Mouse (Mus musculus) embryonic stem cell, embryonic (primary cell): ENCODE results near the gene Itgb8.

Experiments
- CTCF ChIA-PET, 4 experiments: fragments of 300-600 bp in 2 of 4; fragments of 350-600 bp in 2 of 4; sonication (Branson Sonifier 250); formaldehyde crosslinking; loops; one replicate each; lab custom pipeline; 2022; ENCODE audit warnings: inconsistent platforms in 2 of 4; lab: Charles Lee
- POLR2A ChIA-PET, 4 experiments: fragments of 300-600 bp in 2 of 4; fragments of 350-600 bp in 2 of 4; sonication (Branson Sonifier 250); formaldehyde crosslinking; loops; one replicate each; lab custom pipeline; 2022; ENCODE audit warnings: antibody characterized with exemption in 4 of 4, inconsistent platforms in 1 of 4; lab: Charles Lee

Gene Itgb8

GRCm38 (mm10) chr12:119238696-119239415 lies at the start of gene Itgb8:
Gene Itgb8, minus strand, starts transcription at chr12:119238802.
- ChIA-PET CTCF (interaction anchor here in 1 of 4 experiments (0.8 to 1.0 kb wide), 2 partner anchors 308 to 789 kb away, joined by 3 read pairs; no protein-coding TSS in a partner anchor), POLR2A (interaction anchor here in 2 of 4 experiments (0.7 to 1.6 kb wide), 3 partner anchors 13 to 43 kb away, joined by 3 to 6 read pairs (median 3); no protein-coding TSS in a partner anchor)

- ChIA-PET POLR2A (no interaction called here), CTCF (no interaction called here)
Observed at GRCm38 (mm10) chr12:119276282-119276681, 37.7 kb upstream of the Itgb8 start.

- POLR2A ChIA-PET, result no interaction called here
- CTCF ChIA-PET, result no interaction called here
Observed at GRCm38 (mm10) chr12:119273605-119274004, 35.0 kb upstream of the Itgb8 start.

- POLR2A ChIA-PET, result interaction anchor here in 1 of 4 experiments (0.6 kb wide), 1 partner anchor 1396 kb away, joined by 4 read pairs; no protein-coding TSS in a partner anchor
- CTCF ChIA-PET, result no interaction called here
Observed at GRCm38 (mm10) chr12:119271964-119272363, 33.4 kb upstream of the Itgb8 start.

GRCm38 (mm10) chr12:119270036-119270435 lies 31.4 kb upstream of the Itgb8 start:
- CTCF ChIA-PET, result no interaction called here
- POLR2A ChIA-PET, result no interaction called here

GRCm38 (mm10) chr12:119268723-119269122 lies 30.1 kb upstream of the Itgb8 start:
- CTCF ChIA-PET, result no interaction called here
- POLR2A ChIA-PET, result no interaction called here

GRCm38 (mm10) chr12:119264506-119264905 lies 25.9 kb upstream of the Itgb8 start:
- CTCF ChIA-PET, result no interaction called here
- POLR2A ChIA-PET, result no interaction called here

GRCm38 (mm10) chr12:119248581-119248980 lies 10.0 kb upstream of the Itgb8 start:
- POLR2A ChIA-PET, result no interaction called here
- CTCF ChIA-PET, result no interaction called here

- ChIA-PET POLR2A (no interaction called here), CTCF (no interaction called here)
Observed at GRCm38 (mm10) chr12:119241071-119241470, 2.5 kb upstream of the Itgb8 start.

GRCm38 (mm10) chr12:119237921-119238695 lies 494 bp downstream of the Itgb8 start:
- POLR2A ChIA-PET, result interaction anchor here in 2 of 4 experiments (1.1 to 1.6 kb wide), 2 partner anchors 12 to 34 kb away, joined by 3 to 6 read pairs; no protein-coding TSS in a partner anchor
- CTCF ChIA-PET, result interaction anchor here in 1 of 4 experiments (0.8 to 1.0 kb wide), 2 partner anchors 307 to 790 kb away, joined by 3 read pairs; no protein-coding TSS in a partner anchor

- CTCF ChIA-PET, result no interaction called here
- POLR2A ChIA-PET, result interaction anchor here in 2 of 4 experiments (1.1 to 1.6 kb wide), 2 partner anchors 11 to 33 kb away, joined by 3 to 6 read pairs; no protein-coding TSS in a partner anchor
Observed at GRCm38 (mm10) chr12:119237241-119237920, 1.2 kb downstream of the Itgb8 start.

GRCm38 (mm10) chr12:119231831-119232230 lies 6.8 kb downstream of the Itgb8 start:
- CTCF ChIA-PET, result no interaction called here
- POLR2A ChIA-PET, result interaction anchor here in 1 of 4 experiments (0.6 kb wide), 1 partner anchor 330 kb away, joined by 3 read pairs; no protein-coding TSS in a partner anchor

- CTCF ChIA-PET, result no interaction called here
- POLR2A ChIA-PET, result no interaction called here
Observed at GRCm38 (mm10) chr12:119230444-119230843, 8.2 kb downstream of the Itgb8 start.

GRCm38 (mm10) chr12:119229601-119230000 lies 9.0 kb downstream of the Itgb8 start:
- CTCF ChIA-PET, result no interaction called here
- POLR2A ChIA-PET, result no interaction called here

- CTCF ChIA-PET, result no interaction called here
Observed at GRCm38 (mm10) chr12:119227898-119228297, 10.7 kb downstream of the Itgb8 start.

GRCm38 (mm10) chr12:119224699-119225098 lies 13.9 kb downstream of the Itgb8 start:
- ChIA-PET POLR2A (no interaction called here), CTCF (no interaction called here)

More at GRCm38 (mm10) chr12:119227898-119228297, 10.7 kb downstream of the Itgb8 start:
- POLR2A ChIA-PET, result no interaction called here

GRCm38 (mm10) chr12:119219409-119219808 lies 19.2 kb downstream of the Itgb8 start:
- CTCF ChIA-PET, result interaction anchor here in 1 of 4 experiments (0.7 kb wide), 1 partner anchor 723 kb away, joined by 3 read pairs; no protein-coding TSS in a partner anchor
- POLR2A ChIA-PET, result no interaction called here

GRCm38 (mm10) chr12:119217700-119218265 lies 20.8 kb downstream of the Itgb8 start:
- CTCF ChIA-PET, result no interaction called here
- POLR2A ChIA-PET, result no interaction called here

- CTCF ChIA-PET, result no interaction called here
Observed at GRCm38 (mm10) chr12:119215225-119215624, 23.4 kb downstream of the Itgb8 start.

More at GRCm38 (mm10) chr12:119215225-119215624, 23.4 kb downstream of the Itgb8 start:
- POLR2A ChIA-PET, result no interaction called here
